Mouse (Mus musculus) heart, embryonic 10.5 days (tissue): ENCODE results near the gene Rho. TPM values are rescaled to one million over a fixed set of nuclear protein-coding genes. Genes with fewer than 3 reads are reported as not detected.

Source experiments
- DNase-seq: peaks from one replicate; pipeline ENCODE4 v3.0.0-alpha.2; 2017; ENCODE audit warnings: low spot score
- H3K27ac ChIP-seq: fragments of 300-500 bp; sonication (generic); 2 replicates; pipeline ENCODE4 v1.5.1; 2016; ENCODE audit warnings: mild to moderate bottlenecking
- H3K27me3 ChIP-seq: fragments of 300-500 bp; sonication (generic); 2 replicates; pipeline ENCODE4 v1.6.1; 2016; ENCODE audit warnings: mild to moderate bottlenecking; ENCODE audit not compliant: poor library complexity, insufficient read depth, severe bottlenecking
- H3K36me3 ChIP-seq: fragments of 300-500 bp; sonication (generic); 2 replicates; pipeline ENCODE4 v1.6.1; 2016; ENCODE audit warnings: mild to moderate bottlenecking, moderate library complexity
- H3K4me1 ChIP-seq: fragments of 300-500 bp; sonication (generic); 2 replicates; pipeline ENCODE4 v1.6.1; 2016; ENCODE audit warnings: mild to moderate bottlenecking
- H3K4me3 ChIP-seq: fragments of 300-500 bp; sonication (generic); 2 replicates; pipeline ENCODE4 v1.5.1; 2016; ENCODE audit warnings: mild to moderate bottlenecking, moderate library complexity
- H3K9me3 ChIP-seq: fragments of 300-500 bp; sonication (generic); 2 replicates; pipeline ENCODE4 v1.6.1; 2016; ENCODE audit warnings: mild to moderate bottlenecking, moderate library complexity
- WGBS: fragments of 180-500 bp; shearing (Covaris S2); methylation state at CpG from one replicate; pipeline ENCODE4 v1.1.7; 2016; 5-methylcytosine and 5-hydroxymethylcytosine counted together
- polyA plus RNA-seq: library from polyadenylated mRNA; unstranded; fragments of >200 nt; fragmentation: Nextera tagmentation; extraction: Ambion mirVana; gene quantifications from 2 replicates; pipeline ENCODE4 v1.2.1, GENCODE M21; 2016

Gene Rho
- polyA plus RNA-seq, 1 experiment from 2014 or later: not detected

GRCm38 (mm10) chr6:115973139-115973875 lies 41.8 kb downstream of the Rho start:
- peaks cover 73% of the 10 kb centered on the region for H3K4me1 ChIP-seq
- WGBS: 82% methylated on average over 15 of the region's 15 CpGs
- DNase-seq: no peak
- peaks cover 57% of the 10 kb centered on the region for H3K36me3 ChIP-seq
- H3K27ac ChIP-seq: no peak overlapping the region
- H3K4me3 ChIP-seq: no peak overlapping the region
- H3K27me3 ChIP-seq: 0 out of 2 replicates have a peak, but pooled peaks cover 5% of the 10 kb centered on the region
- no peaks in the 10 kb centered on the region for H3K9me3 ChIP-seq

- peaks cover 52% of the 10 kb centered on the region for H3K36me3 ChIP-seq
- H3K4me3 ChIP-seq: no peak overlapping the region
- peaks cover 69% of the 10 kb centered on the region for H3K4me1 ChIP-seq
- H3K9me3 ChIP-seq: no peaks in the 10 kb centered on the region
- 0 out of 2 replicates have a peak, but pooled peaks cover 5% of the 10 kb centered on the region for H3K27me3 ChIP-seq
- DNase-seq: no peak
- 77% methylated on average over 16 of the region's 16 CpGs for WGBS
- no peak overlapping the region for H3K27ac ChIP-seq
These were observed 42.5 kb downstream of the Rho start for GRCm38 (mm10) chr6:115973881-115974662.

GRCm38 (mm10) chr6:115975606-115976005 lies 44.1 kb downstream of the Rho start:
- Histone ChIP-seq H3K4me3 (no peak overlapping the region), H3K9me3 (no peaks in the 10 kb centered on the region), H3K27ac (no peak overlapping the region), H3K27me3 (0 out of 2 replicates have a peak, but pooled peaks cover 5% of the 10 kb centered on the region), H3K4me1 (peaks cover 67% of the 10 kb centered on the region), H3K36me3 (peaks cover 42% of the 10 kb centered on the region)
- DNase-seq: no peak
- WGBS: 82% methylated on average over 8 of the region's 8 CpGs

- Histone ChIP-seq H3K27ac (peak overlapping the region; percentile 31), H3K36me3 (peaks cover 32% of the 10 kb centered on the region), H3K4me3 (no peak overlapping the region), H3K4me1 (peaks cover 67% of the 10 kb centered on the region), H3K27me3 (0 out of 2 replicates have a peak, but pooled peaks cover 5% of the 10 kb centered on the region), H3K9me3 (no peaks in the 10 kb centered on the region)
- no peak for DNase-seq
- 90% methylated on average over 15 of the region's 15 CpGs for WGBS
These were observed 46.3 kb downstream of the Rho start for GRCm38 (mm10) chr6:115977810-115978209.

GRCm38 (mm10) chr6:115978596-115978995 lies 47.0 kb downstream of the Rho start:
- H3K36me3 ChIP-seq: peaks cover 32% of the 10 kb centered on the region
- peaks cover 70% of the 10 kb centered on the region for H3K4me1 ChIP-seq
- WGBS: 65% methylated on average over 8 of the region's 8 CpGs

GRCm38 (mm10) chr6:115982889-115983288 lies 51.3 kb downstream of the Rho start:
- Histone ChIP-seq H3K4me3 (no peak overlapping the region), H3K4me1 (peaks cover 87% of the 10 kb centered on the region), H3K9me3 (no peaks in the 10 kb centered on the region), H3K27ac (peak overlapping the region; percentile 76; the same call in 1 of the 2 replicates), H3K36me3 (0 out of 2 replicates have a peak, but pooled peaks cover 8% of the 10 kb centered on the region), H3K27me3 (no peaks in the 10 kb centered on the region)
- no peak for DNase-seq
- 68% methylated on average over 7 of the region's 7 CpGs for WGBS

More at GRCm38 (mm10) chr6:115978596-115978995, 47.0 kb downstream of the Rho start:
- H3K27ac ChIP-seq: no peak overlapping the region
- no peak overlapping the region for H3K4me3 ChIP-seq
- DNase-seq: no peak
- no peaks in the 10 kb centered on the region for H3K9me3 ChIP-seq
- H3K27me3 ChIP-seq: no peaks in the 10 kb centered on the region

- peaks cover 83% of the 10 kb centered on the region for H3K4me1 ChIP-seq
- H3K9me3 ChIP-seq: no peaks in the 10 kb centered on the region
- no peak for DNase-seq
- H3K4me3 ChIP-seq: no peak overlapping the region
- peak overlapping the region; percentile 76 for H3K27ac ChIP-seq
- WGBS: 61% methylated on average over 12 of the region's 12 CpGs
- no peaks in the 10 kb centered on the region for H3K27me3 ChIP-seq
- 0 out of 2 replicates have a peak, but pooled peaks cover 6% of the 10 kb centered on the region for H3K36me3 ChIP-seq
These were observed 51.9 kb downstream of the Rho start for GRCm38 (mm10) chr6:115983306-115984038.

GRCm38 (mm10) chr6:115984580-115984979 lies 53.0 kb downstream of the Rho start:
- Histone ChIP-seq H3K27me3 (no peaks in the 10 kb centered on the region), H3K36me3 (peaks cover 3% of the 10 kb centered on the region; the same call in 1 of the 2 replicates), H3K4me3 (no peak overlapping the region), H3K4me1 (peaks cover 87% of the 10 kb centered on the region), H3K9me3 (no peaks in the 10 kb centered on the region), H3K27ac (peak overlapping the region; percentile 65; the same call in 1 of the 2 replicates)
- no peak for DNase-seq
- WGBS: 88% methylated on average over 7 of the region's 7 CpGs

- no peak for DNase-seq
- WGBS: 50% methylated on average over 9 of the region's 9 CpGs
- peaks cover 5% of the 10 kb centered on the region; the same call in 1 of the 2 replicates for H3K27me3 ChIP-seq
- peak overlapping the region; percentile 65 for H3K27ac ChIP-seq
- peaks cover 3% of the 10 kb centered on the region; the same call in 1 of the 2 replicates for H3K36me3 ChIP-seq
- H3K4me3 ChIP-seq: no peak overlapping the region
- H3K9me3 ChIP-seq: no peaks in the 10 kb centered on the region
- H3K4me1 ChIP-seq: peaks cover 80% of the 10 kb centered on the region
These were observed 54.1 kb downstream of the Rho start for GRCm38 (mm10) chr6:115985622-115986021.

GRCm38 (mm10) chr6:115986472-115987095 lies 55.0 kb downstream of the Rho start:
- Histone ChIP-seq H3K4me3 (peak overlapping the region; percentile 29; the same call in 1 of the 2 replicates), H3K4me1 (peaks cover 82% of the 10 kb centered on the region), H3K9me3 (no peaks in the 10 kb centered on the region), H3K36me3 (peaks cover 4% of the 10 kb centered on the region; the same call in 1 of the 2 replicates), H3K27ac (peak overlapping the region; percentile 65), H3K27me3 (peaks cover 15% of the 10 kb centered on the region)
- WGBS: 49% methylated on average over 12 of the region's 12 CpGs
- no peak for DNase-seq

GRCm38 (mm10) chr6:115987096-115987747 lies 55.7 kb downstream of the Rho start:
- 59% methylated on average over 9 of the region's 9 CpGs for WGBS
- Histone ChIP-seq H3K4me3 (peak overlapping the region; percentile 16; the same call in 1 of the 2 replicates), H3K27me3 (peaks cover 21% of the 10 kb centered on the region), H3K9me3 (no peaks in the 10 kb centered on the region), H3K27ac (peak overlapping the region; percentile 65), H3K36me3 (peaks cover 4% of the 10 kb centered on the region; the same call in 1 of the 2 replicates), H3K4me1 (peaks cover 85% of the 10 kb centered on the region)
- DNase-seq: no peak
